Mouse (Mus musculus) cerebellum, adult 2 months (tissue): ENCODE measurements at regions not wholly inside any gene's neighbourhood (a gene's known extent, or its start where the extent isn't known, plus 50 kb on each side); places are given as distances from the start of the nearest gene placed in this dataset.

ENCODE experiments used
- CTCF ChIP-seq: fragments of 200-500 bp; IDR thresholded peaks from 2 replicates; pipeline ENCODE4 v1.5.1; 2011; ENCODE audit warnings: low read depth, mild to moderate bottlenecking, control low read depth, low read length, moderate library complexity, borderline replicate concordance; ENCODE audit not compliant: insufficient read depth
- POLR2A ChIP-seq: fragments of 200-500 bp; IDR thresholded peaks from 2 replicates; pipeline ENCODE4 v1.6.1; 2011; ENCODE audit warnings: low read length, control low read depth, borderline replicate concordance; ENCODE audit not compliant: insufficient read depth

- TF ChIP-seq CTCF (no peak), POLR2A (no peak)
These were observed 161.6 kb upstream of the Fstl4 start for GRCm38 (mm10) chr11:52602796-52603195.
